Mouse (Mus musculus) gonadal fat pad, adult 2 months (tissue): ENCODE results near the gene Cabin1. TPM values are rescaled to one million over a fixed set of nuclear protein-coding genes. Genes with fewer than 3 reads are reported as not detected.

Experiments used
- DNase-seq: peaks from one replicate; pipeline ENCODE4 v3.0.0-alpha.2; 2012; ENCODE audit warnings: low read depth
- polyA plus RNA-seq: library from polyadenylated mRNA; depleted of rRNA; stranded (reverse); fragments of >200 nt; gene quantifications from 2 replicates; pipeline ENCODE4 v1.2.3, GENCODE M21; 2012

Cabin1 gene
- polyA plus RNA-seq, 1 experiment, result 33.0 TPM

DNA sequence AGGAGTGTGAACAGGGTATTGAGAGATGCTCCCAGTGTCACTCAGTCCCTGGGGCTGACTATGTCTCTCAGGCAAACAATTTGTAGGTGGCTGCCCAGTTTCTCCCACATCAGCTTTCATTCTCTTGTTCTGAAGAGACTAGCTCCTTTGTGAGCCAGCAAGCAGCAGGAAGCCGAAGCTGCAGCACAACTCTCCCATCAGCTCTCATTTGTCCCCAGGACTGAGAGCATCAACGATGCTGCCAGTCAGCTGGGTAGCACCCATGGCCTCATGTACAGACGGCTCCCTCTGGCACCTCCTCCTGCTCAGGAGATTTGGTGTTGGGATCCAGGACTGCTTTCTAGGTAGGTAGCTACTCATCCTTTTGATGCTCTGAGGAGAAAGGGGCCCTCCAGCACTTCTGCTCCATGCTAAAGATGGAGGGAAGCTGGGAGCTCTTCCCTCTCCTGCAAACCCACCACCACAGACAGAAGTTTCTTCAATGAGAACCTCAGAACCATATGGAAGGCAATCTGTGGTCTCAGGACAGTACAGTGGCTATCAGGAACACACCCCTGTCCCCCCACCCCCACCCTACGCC is 97.6 kb downstream of the Cabin1 start:
- DNase-seq, result no peak

DNA sequence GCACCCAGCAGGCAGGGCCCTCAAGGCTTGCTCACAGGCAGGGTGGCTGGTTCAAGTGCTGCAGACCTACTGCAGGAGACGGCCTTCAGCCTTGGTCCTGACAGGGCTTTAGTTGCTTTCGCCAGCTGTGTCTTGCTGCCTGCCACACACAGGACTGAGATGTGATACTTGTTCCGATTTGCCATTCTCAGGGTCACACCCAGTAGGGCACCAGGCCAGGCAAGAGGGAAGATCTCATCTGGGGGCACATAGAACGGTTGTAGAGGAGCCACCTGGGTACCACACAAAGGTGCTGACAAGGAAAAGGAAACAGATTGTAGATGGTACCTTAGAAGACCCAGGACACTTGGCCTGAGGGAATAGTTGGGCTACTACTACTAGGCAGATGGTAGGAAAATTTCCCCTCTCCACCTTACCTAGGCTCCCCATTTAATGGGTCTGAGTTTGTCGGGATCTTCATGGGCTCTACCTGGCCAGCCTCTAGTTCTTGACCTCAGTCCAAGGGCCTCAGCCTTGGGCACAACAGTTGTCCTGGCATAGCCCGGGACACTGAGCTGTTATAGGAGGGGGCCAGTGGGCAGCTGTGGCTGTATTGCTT is 99.4 kb downstream of the Cabin1 start:
- no peak for DNase-seq

DNA sequence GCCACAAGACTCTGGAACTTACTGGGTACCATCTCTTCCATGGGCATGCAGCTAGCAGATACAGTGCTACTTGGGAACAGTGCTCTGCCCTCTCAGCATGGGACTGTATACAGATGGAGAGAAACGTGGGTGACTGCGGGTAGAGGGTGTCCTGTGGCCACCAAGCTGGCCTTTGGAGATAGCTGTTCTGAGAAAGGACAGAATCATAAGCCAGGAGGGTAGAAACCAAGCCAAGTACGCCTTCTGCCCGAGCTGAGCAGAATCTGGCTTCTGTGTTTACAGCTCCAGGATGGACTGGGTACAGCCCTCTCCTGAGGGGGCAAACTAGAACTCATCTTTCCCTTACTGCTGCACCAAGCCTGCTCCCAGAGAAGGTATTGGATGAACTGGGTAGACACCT is 101.6 kb downstream of the Cabin1 start:
- no peak for DNase-seq

DNA sequence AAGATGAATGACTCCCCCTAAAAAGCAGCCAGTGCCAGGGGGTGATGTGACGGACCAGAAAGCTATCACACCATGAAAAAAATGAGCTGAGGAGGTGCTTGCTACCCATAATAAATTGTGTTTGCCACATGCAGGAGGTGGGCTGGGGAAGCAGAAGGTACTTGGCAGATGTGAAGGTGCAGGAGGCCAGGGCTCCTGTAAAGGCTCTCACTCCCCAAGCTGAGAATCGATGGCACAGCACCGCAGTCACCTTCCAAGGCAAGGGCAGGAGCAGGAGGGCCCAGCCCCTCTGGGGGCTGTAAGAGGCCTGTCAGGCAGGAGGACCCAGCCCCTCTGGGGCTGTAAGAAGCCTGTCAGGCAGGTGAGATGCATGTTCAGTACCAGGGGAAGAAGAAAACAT is 102.3 kb downstream of the Cabin1 start:
- no peak for DNase-seq

DNA sequence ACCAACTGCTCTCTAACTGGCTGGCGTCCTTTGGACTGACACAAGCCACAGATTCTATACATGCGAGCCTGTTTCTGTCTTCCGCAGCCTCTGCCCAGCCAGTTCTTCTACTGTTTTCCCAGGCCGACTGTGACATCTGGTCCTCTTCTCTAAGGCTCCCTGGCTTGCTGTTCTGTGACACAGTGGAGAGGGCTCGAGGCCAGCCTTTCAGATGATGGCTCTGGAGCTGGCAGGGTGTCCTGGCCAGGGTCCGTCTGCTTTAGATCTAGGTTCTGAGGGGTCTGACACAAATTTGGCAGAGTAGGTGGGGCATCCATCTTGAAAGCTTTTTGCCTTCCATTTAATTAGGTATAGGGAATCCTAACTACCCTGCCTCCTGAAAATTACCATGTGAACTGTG is 102.8 kb downstream of the Cabin1 start:
- no peak for DNase-seq

DNA sequence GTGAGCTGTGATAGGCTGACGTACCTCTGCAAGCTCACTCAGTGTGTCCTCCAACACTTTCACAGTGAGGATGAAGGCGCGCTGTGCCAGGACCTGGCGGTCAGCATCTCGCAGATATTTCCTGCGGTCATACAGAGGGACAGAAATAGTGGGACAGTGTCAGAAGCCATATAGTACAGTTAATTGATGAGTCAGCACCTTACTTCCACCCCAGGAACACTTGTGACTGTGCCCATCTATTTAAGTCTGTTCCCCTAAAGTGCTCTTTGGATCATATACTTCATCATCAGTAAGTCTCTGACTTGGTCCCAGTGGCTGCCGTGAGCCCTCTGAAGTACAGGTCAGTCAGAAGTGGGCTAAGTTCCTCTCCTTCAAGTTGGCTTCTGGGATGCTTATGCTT is 106.4 kb downstream of the Cabin1 start:
- no peak for DNase-seq

DNA sequence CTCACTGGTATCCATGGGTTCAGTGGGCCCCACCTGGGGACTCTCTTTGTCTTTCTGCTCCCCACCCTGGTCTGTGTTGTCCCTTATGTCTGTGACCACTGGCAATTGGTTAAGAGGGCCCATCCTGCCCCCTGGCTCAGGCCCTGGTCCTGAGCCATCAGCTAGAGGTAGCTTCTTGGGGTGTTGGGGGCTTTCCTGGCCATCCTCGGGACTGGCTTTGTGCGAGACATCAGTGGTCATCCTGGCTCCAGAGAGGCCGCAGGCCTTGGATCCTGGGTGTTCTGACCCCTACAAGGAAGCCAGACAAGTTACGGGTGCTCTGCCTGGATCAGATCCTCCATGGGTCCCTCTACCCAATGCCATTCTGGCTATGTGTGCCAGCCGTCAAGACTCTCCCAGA is 107.0 kb downstream of the Cabin1 start:
- no peak for DNase-seq

DNA sequence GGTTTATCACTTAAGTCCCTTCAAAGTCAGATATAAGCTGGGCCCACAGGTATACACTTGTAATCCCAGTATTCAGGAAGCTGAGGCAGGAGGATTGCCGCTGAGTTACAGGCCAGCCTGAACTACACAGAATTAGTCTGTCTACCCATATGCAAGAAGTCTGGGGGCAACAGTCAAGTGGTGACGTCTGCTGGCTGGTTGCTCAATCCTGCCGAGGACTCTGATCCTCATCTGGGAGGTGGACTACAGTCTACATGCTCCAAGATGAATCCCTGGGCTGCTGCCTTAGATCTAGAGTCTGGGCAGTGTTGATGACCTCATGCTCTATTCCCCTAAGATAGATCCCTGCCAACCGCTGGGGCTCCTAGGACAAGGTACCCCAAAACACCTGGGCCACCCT is 110.1 kb downstream of the Cabin1 start:
- no peak for DNase-seq

DNA sequence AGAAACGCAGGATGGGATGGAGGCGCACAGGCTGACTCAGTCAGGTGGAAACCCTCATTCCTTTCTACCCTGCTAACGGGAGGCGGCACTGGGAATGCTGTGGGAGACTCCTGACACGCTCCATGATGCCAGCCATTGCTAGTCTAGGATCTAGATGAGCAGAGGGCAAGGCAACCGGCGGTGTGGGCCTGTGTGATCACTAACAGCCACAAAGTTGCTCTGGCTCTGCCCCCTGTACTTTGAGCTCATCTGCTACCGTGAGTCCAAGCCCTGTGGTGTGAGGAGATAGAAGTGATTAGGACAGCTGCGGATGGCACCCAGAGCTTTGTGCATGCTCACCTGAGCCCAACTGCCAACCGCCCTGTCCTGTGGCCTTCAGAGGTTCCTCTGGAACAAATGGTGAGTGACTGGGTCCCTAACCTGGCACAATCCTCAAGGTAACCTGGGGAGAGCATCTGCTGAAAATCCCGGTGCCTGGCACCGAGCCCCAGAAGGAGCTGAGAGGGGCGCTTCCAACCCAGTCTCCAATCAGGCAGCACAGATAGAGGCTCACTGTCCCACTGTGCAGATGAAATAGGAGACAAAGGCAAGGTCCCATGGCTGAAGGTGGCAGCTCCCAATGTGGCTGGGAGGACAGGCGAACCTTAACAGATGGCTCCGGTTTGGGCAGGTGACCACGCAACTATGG is 112.6 kb downstream of the Cabin1 start:
- no peak for DNase-seq

DNA sequence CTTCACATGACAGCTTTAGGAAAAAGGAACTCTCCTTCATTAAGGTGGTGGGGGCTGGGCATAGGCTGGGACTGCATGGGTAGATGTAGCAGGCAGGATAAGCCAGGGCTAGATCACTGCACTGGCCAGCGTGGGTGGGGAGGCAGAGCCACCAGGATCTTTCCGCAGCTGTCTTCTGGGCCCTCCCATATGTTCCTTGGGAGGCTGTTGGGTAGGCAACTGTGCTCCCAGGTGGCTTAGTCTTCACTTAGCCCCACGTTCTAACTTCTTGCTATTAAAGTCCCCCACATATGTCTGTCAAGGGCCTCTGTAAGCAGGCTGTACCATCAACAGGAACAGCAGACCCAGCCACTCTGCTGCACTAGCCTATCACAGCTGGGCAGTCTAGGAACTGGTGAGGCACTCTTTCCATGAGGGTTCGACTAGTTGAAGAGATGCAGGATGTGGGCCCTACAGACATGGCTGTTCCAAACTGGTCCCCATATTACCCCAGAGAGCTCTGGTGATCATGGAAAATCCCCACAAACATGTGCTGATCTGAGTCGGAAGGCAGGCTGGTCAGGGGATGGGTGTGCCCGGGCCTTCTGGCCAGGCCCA is 113.7 kb downstream of the Cabin1 start:
- no peak for DNase-seq

DNA sequence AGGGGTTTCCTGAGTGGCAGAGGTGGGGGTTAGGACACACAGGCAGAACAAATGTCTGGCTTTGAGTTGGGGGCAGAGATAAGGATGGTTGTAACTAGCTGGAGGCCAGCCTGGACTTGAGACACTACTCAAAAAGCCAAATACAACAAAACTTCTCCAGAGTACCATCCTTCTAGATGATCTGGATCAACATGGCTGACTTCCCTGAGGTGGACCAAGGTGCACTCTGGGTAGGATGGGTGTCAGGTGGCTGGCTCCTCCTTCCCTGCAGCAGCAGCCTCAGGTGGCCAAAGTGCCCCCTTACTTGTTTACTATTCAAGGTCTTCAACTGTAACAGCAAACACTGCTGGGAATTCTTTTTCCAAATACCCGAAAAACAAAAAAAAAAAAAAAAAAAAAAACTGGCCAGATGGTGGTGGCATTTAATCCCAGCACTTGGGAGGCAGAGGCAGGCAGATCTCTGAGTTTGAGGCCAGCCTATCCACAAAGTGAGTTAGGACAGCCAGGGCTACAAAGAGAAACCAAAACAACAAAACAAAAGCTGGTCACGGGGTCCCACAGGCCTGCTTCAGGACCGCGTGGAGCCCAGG is 114.6 kb downstream of the Cabin1 start:
- DNase-seq, result no peak

DNA sequence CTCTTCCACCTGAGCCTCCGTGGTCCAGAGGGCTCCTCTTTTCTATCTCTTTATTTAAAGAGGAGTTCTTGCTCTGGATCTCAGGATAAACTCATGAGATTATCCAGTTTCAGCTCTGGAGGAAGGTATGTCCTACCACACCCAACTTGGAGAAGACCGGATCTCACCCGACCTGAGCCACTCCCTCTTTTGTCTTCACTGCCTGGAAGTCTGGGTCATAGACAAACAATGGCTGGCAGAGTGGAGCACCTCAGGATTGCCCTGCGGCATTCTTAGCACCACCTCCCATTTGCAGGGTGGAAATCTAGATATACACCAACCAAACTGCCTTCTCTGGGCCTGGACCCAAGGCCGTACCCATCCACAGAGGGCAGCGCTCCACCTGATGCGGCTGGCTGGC is 115.1 kb downstream of the Cabin1 start:
- DNase-seq, result no peak

DNA sequence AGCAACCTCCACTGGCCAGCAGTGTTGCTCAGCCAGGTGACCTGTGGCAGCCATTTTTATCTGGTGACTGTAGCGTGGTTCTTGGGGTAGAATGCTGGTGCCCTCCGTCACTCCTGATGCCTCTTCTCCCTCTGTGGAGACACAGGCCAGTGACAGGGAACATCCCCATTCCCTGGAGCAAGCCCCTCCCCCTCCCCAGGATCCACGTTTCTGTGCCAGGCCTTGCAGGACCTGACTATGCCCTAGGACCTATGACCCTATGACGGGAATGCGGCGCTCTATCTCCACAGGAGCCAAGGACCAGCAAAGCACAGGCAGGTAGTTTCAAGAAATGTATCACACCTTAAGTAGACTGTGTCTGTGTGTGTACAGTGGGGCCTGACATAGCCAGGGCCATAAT is 116.0 kb downstream of the Cabin1 start:
- DNase-seq, result no peak

DNA sequence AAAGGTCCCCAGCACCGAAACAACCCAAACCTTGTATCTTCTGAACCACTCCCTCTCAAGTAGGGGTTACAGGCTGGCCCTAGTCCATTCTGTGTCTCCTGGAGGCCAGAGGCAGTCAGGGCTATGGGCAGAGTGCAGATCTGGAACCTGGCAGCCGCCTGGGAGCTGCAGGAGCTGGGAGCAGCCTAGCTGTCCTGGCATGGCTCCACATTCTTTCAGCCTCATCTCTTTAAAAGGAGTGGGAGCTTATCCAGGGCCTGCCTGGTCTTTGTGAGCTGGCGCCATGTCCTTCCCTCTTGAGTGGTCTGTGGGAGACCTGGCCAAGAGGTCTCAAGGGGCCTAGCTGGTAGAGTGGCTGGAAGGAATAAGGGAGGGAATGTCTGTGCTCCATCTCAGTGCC is 116.8 kb downstream of the Cabin1 start:
- no peak for DNase-seq

DNA sequence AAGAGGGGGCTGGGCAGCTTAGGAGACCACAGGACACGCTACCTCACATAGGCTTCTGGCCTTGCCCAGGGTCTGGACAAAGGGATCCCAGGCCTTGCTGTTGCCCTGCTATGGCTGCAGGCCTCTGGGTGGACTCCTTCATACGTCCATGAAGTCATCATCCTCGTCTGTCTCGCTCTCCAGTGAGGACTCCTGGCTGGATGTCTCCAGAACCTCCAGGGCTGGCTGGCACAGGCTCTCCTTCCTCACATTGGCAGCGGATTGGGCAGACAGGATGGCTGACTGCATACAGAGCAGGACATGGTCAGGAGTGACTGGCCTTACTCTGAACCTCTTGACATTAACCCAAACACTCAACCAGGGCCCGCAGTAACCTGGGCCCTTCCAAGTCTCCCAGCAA is 117.7 kb downstream of the Cabin1 start:
- DNase-seq, result no peak

DNA sequence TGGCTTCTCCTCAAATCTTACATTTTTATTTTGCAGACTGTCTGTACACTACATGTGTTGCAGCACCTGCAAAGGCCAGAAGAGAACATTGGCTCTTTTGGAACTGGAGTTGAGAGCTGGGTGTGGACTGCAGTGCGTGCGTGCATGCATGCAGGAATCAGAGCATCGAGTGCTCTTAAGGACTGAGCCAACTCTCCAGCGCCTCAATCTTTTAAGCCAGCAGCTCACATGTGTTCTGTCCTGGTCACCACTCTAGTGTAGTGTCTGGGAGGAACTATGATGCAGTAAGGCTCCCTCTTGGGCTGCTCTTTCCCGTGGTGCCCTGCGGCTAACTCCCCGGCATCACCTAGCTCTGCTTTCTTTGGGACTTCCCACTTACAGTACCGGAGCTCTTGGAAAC is 118.5 kb downstream of the Cabin1 start:
- DNase-seq, result no peak

DNA sequence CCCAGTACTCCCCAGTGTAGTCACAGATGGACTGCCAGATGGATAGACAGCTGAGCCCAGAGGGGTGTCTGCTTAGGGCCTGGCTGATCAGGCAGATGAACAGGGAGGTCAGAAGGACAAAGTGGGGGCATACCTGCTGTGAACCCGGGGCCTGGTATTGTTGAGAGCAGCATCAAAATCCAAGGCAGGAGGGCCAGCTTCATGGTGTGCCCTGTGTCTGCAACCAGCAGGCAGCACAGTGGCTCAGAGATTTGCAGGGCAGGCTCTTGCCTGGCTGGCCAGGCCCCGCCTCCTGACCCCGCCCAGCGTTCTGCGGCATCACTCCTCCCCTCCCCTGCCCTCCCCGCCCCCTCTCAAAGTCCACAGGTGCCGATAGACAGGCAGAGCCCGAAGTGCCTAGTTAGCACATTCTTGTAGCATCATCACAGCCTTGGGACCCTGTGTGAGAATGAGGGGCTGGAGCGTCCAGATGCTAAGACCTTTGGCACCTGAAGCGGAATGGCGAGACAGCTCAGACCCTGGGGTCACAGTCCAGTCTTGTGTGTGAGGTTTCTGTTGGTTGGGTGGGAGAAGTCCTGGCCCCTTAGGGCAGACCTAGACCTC is 120.3 kb downstream of the Cabin1 start, which contains the start of gene Susd2:
TSS of gene Susd2 (minus strand) at position 268 of the 603 bp plus-strand sequence.
- no peak for DNase-seq

DNA sequence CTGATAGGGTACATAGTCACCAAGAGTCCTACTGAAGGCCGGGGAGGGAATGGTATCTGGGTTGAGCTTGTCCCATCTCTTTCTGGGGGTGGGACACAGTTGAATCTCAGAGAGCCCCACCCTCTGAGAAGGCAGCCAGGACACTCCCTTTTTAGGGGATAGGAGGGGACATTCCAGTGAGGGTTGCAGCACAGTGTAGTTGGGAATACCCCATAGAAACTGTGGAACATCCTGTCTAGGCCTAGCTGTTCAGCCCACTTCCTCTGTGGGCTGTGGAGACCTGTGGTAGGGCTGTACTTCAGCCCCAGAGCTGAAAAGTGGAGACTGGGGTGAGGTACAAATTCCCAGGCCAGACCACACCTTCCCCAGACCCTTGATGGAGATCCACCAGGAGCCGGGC is 121.2 kb downstream of the Cabin1 start:
- DNase-seq, result no peak

DNA sequence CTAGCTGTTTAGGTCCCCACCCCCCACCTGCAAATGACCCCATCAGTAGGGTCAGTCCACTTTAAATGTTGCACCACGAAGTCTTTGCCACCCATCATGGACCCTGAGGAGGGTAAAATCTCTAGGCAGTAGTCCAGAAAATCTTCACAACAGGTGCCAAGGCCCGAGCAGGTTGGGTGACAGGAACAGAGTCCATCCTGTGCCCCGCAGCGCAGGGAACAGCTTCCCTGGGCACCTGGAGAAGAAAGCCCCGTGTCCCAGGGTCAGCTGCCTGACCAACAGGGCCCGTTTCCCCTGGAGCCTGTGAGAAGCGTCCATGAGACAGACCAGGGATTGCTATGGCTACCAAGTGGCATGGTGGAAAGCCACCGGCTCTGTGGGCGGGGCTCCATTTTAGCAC is 121.7 kb downstream of the Cabin1 start:
- no peak for DNase-seq

DNA sequence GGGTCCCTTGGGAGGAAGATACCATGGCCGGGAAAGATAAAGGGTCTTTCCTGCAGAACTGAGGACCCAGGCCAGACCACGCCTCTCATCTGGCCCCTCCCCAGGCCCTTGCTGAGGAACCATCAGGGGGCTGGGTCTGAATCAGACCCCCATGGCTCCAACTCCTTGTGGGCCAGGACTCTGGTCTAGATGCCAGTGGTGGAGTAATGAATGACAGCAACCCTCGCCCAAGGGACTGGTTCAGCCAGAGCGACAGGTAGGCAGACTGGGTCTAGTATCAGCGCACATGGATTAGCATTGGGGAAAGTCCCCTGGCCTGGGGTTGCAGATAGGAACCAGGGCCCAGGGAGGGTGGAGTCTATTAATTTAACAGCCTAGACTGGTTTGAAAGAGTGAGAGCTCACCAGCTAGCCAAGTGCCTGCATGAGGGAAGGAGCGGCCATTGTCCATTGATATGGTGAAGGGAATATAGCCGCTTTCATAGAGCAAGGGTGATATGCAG is 122.4 kb downstream of the Cabin1 start:
- no peak for DNase-seq

DNA sequence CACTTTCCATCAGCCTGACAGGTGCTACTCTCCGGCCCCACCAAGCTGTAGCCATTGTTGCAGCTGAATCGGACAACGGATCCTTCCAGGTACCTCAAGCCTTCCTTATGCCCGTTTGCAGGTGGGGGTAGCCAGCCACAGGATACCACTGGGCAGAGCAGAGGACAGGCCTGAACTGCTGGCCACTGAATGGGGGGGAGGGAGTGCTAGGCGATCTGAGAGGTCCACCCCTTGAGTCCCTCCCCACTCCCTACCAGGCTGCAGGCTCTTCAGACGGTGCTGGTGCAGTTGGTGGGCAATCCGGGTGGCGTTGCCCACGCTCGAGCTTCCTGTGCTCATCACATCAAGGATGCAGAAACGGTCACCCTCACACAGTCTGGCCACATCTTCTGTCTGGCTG is 126.4 kb downstream of the Cabin1 start:
- no peak for DNase-seq
